Mouse (Mus musculus) neural tube, embryonic 15.5 days (tissue): ENCODE data around the gene Prpf38a. TPM values are rescaled to one million over a fixed set of nuclear protein-coding genes. Genes with fewer than 3 reads are reported as not detected.

Source experiments
- ATAC-seq: fragments of 200-750 bp; cut with Nextera tagmentation; 2 replicates; pipeline ENCODE4 v1.8.0; 2017; ENCODE audit warnings: mild to moderate bottlenecking, moderate TSS enrichment, moderate library complexity; ENCODE audit not compliant: low FRiP score
- H3K27ac ChIP-seq: fragments of 300-500 bp; sonication (generic); replicated peaks from 2 replicates; pipeline ENCODE4 v1.5.1; 2015; ENCODE audit warnings: mild to moderate bottlenecking, inconsistent platforms
- H3K27me3 ChIP-seq: fragments of 300-500 bp; sonication (generic); replicated peaks from 2 replicates; pipeline ENCODE4 v1.6.1; 2015; ENCODE audit warnings: inconsistent platforms
- H3K36me3 ChIP-seq: fragments of 300-500 bp; sonication (generic); 2 replicates; pipeline ENCODE4 v1.6.1; 2015; ENCODE audit warnings: inconsistent platforms
- H3K4me1 ChIP-seq: fragments of 300-500 bp; sonication (generic); 2 replicates; pipeline ENCODE4 v1.6.1; 2015; ENCODE audit warnings: inconsistent platforms
- H3K4me2 ChIP-seq: fragments of 300-500 bp; sonication (generic); 2 replicates; pipeline ENCODE4 v1.6.1; 2015; ENCODE audit warnings: inconsistent platforms, mild to moderate bottlenecking, moderate library complexity
- H3K4me3 ChIP-seq: fragments of 300-500 bp; sonication (generic); replicated peaks from 2 replicates; pipeline ENCODE4 v1.5.1; 2015; ENCODE audit warnings: mild to moderate bottlenecking, inconsistent platforms
- H3K9ac ChIP-seq: fragments of 300-500 bp; sonication (generic); replicated peaks from 2 replicates; pipeline ENCODE4 v1.6.1; 2015; ENCODE audit warnings: mild to moderate bottlenecking, inconsistent platforms
- H3K9me3 ChIP-seq: fragments of 300-500 bp; sonication (generic); replicated peaks from 2 replicates; pipeline ENCODE4 v1.6.1; 2016; ENCODE audit warnings: inconsistent platforms
- WGBS: fragments of 180-500 bp; shearing (Covaris S2); methylation state at CpG from one replicate; pipeline ENCODE4 v1.1.7; 2015; ENCODE audit warnings: mixed read lengths; 5-methylcytosine and 5-hydroxymethylcytosine counted together
- polyA plus RNA-seq: library from polyadenylated mRNA; unstranded; fragments of >200 nt; fragmentation: Nextera tagmentation; extraction: Ambion mirVana; gene quantifications from 2 replicates; pipeline ENCODE4 v1.2.1, GENCODE M21; 2015

Prpf38a gene
- polyA plus RNA-seq, result 73.2 and 77.2 TPM in 2 replicates

- Histone ChIP-seq H3K4me1 (peaks cover 22% of the 10 kb centered on the region), H3K9ac (peak within 1 kb of the TSS; percentile 73), H3K4me2 (peak within 1 kb of the TSS; percentile 99), H3K4me3 (peak within 1 kb of the TSS; percentile 89), H3K27ac (peak within 1 kb of the TSS; percentile 83), H3K27me3 (no peaks in the 10 kb centered on the region), H3K9me3 (no peaks in the 10 kb centered on the region), H3K36me3 (peaks cover 11% of the 10 kb centered on the region)
- ATAC-seq, result peak; percentile 99
- WGBS, result under 1% methylated on average over 64 of the region's 64 CpGs
Measured at GRCm38 (mm10) chr4:108578840-108579742, at the start of gene Prpf38a, which contains the start of gene Orc1. Gene Prpf38a, minus strand, starts transcription at chr4:108579336. Gene Orc1, plus strand, starts transcription at chr4:108579423.

GRCm38 (mm10) chr4:108627066-108627465 is 47.9 kb upstream of the Prpf38a start:
- Histone ChIP-seq H3K27ac (no peak overlapping the region), H3K4me3 (no peak overlapping the region), H3K4me1 (no peaks in the 10 kb centered on the region), H3K27me3 (no peaks in the 10 kb centered on the region), H3K4me2 (no peak overlapping the region), H3K9ac (no peak overlapping the region), H3K9me3 (no peaks in the 10 kb centered on the region), H3K36me3 (peaks cover 78% of the 10 kb centered on the region)
- ATAC-seq, result no peak
- 88% methylated on average over 5 of the region's 5 CpGs for WGBS

GRCm38 (mm10) chr4:108621504-108621903 is 42.4 kb upstream of the Prpf38a start:
- H3K27me3 ChIP-seq, result no peaks in the 10 kb centered on the region
- no peaks in the 10 kb centered on the region for H3K9me3 ChIP-seq
- no peak overlapping the region for H3K4me2 ChIP-seq
- no peak overlapping the region for H3K27ac ChIP-seq
- ATAC-seq, result no peak
- peaks cover 24% of the 10 kb centered on the region for H3K36me3 ChIP-seq
- H3K4me3 ChIP-seq, result no peak overlapping the region
- peaks cover 19% of the 10 kb centered on the region for H3K4me1 ChIP-seq
- 97% methylated on average over 6 of the region's 6 CpGs for WGBS
- no peak overlapping the region for H3K9ac ChIP-seq

GRCm38 (mm10) chr4:108620536-108620935 is 41.4 kb upstream of the Prpf38a start:
- peak; percentile 7 for ATAC-seq
- H3K9me3 ChIP-seq, result no peaks in the 10 kb centered on the region
- peak overlapping the region; percentile 78 for H3K4me3 ChIP-seq
- peaks cover 19% of the 10 kb centered on the region for H3K4me1 ChIP-seq
- peak overlapping the region; percentile 83 for H3K4me2 ChIP-seq
- H3K27me3 ChIP-seq, result no peaks in the 10 kb centered on the region
- H3K36me3 ChIP-seq, result peaks cover 14% of the 10 kb centered on the region
- peak overlapping the region; percentile 96 for H3K27ac ChIP-seq
- WGBS, result 13% methylated on average over 8 of the region's 8 CpGs
- H3K9ac ChIP-seq, result peak overlapping the region; percentile 96

- H3K36me3 ChIP-seq, result peaks cover 7% of the 10 kb centered on the region
- H3K27ac ChIP-seq, result peak within 1 kb of the TSS; percentile 96
- H3K4me1 ChIP-seq, result peaks cover 19% of the 10 kb centered on the region
- H3K9me3 ChIP-seq, result no peaks in the 10 kb centered on the region
- H3K27me3 ChIP-seq, result no peaks in the 10 kb centered on the region
- H3K4me3 ChIP-seq, result peak within 1 kb of the TSS; percentile 78
- peak within 1 kb of the TSS; percentile 96 for H3K9ac ChIP-seq
- WGBS, result under 1% methylated on average over 73 of the region's 86 CpGs
- H3K4me2 ChIP-seq, result peak within 1 kb of the TSS; percentile 83
- peak; percentile 95 for ATAC-seq
Measured at GRCm38 (mm10) chr4:108619587-108620341, 40.6 kb upstream of the Prpf38a start, which contains the start of gene Cc2d1b. Gene Cc2d1b, plus strand, starts transcription at chr4:108619940.

GRCm38 (mm10) chr4:108619165-108619564 is 40.0 kb upstream of the Prpf38a start:
- ATAC-seq, result peak; percentile 65
- Histone ChIP-seq H3K27ac (peak overlapping the region; percentile 96), H3K4me1 (peaks cover 19% of the 10 kb centered on the region), H3K27me3 (no peaks in the 10 kb centered on the region), H3K4me2 (peak overlapping the region; percentile 83), H3K4me3 (peak overlapping the region; percentile 78), H3K36me3 (peaks cover under 1% of the 10 kb centered on the region; the same call in 1 of the 2 replicates), H3K9me3 (no peaks in the 10 kb centered on the region), H3K9ac (peak overlapping the region; percentile 96)
- 2% methylated on average over 10 of the region's 10 CpGs for WGBS

GRCm38 (mm10) chr4:108618586-108618985 is 39.5 kb upstream of the Prpf38a start:
- Histone ChIP-seq H3K27ac (peak overlapping the region; percentile 96), H3K9me3 (no peaks in the 10 kb centered on the region), H3K4me3 (peak overlapping the region; percentile 78), H3K27me3 (no peaks in the 10 kb centered on the region), H3K36me3 (no peaks in the 10 kb centered on the region), H3K4me2 (peak overlapping the region; percentile 83), H3K4me1 (peaks cover 19% of the 10 kb centered on the region), H3K9ac (peak overlapping the region; percentile 96)
- ATAC-seq, result no peak
- WGBS, result 69% methylated on average over 4 of the region's 4 CpGs

GRCm38 (mm10) chr4:108610935-108611334 is 31.8 kb upstream of the Prpf38a start:
- Histone ChIP-seq H3K4me3 (no peak overlapping the region), H3K4me2 (no peak overlapping the region), H3K4me1 (no peaks in the 10 kb centered on the region), H3K36me3 (no peaks in the 10 kb centered on the region), H3K27ac (no peak overlapping the region), H3K9me3 (no peaks in the 10 kb centered on the region), H3K27me3 (no peaks in the 10 kb centered on the region), H3K9ac (no peak overlapping the region)
- 94% methylated on average over 5 of the region's 5 CpGs for WGBS
- no peak for ATAC-seq

GRCm38 (mm10) chr4:108608651-108609050 is 29.5 kb upstream of the Prpf38a start:
- no peaks in the 10 kb centered on the region for H3K9me3 ChIP-seq
- H3K9ac ChIP-seq, result no peak overlapping the region
- 95% methylated on average over 3 of the region's 3 CpGs for WGBS
- no peak overlapping the region for H3K4me3 ChIP-seq
- H3K4me2 ChIP-seq, result no peak overlapping the region
- 0 out of 2 replicates have a peak, but pooled peaks cover 4% of the 10 kb centered on the region for H3K36me3 ChIP-seq
- ATAC-seq, result no peak
- no peak overlapping the region for H3K27ac ChIP-seq
- H3K4me1 ChIP-seq, result no peaks in the 10 kb centered on the region
- no peaks in the 10 kb centered on the region for H3K27me3 ChIP-seq

GRCm38 (mm10) chr4:108601870-108602269 is 22.7 kb upstream of the Prpf38a start:
- WGBS, result 91% methylated on average over 7 of the region's 7 CpGs
- Histone ChIP-seq H3K9me3 (no peaks in the 10 kb centered on the region), H3K36me3 (peaks cover 10% of the 10 kb centered on the region; the same call in 1 of the 2 replicates), H3K27me3 (no peaks in the 10 kb centered on the region), H3K27ac (no peak overlapping the region), H3K4me1 (no peaks in the 10 kb centered on the region), H3K4me3 (no peak overlapping the region), H3K9ac (no peak overlapping the region), H3K4me2 (no peak overlapping the region)
- ATAC-seq, result no peak

GRCm38 (mm10) chr4:108598306-108598705 is 19.2 kb upstream of the Prpf38a start:
- WGBS, result 90% methylated on average over 4 of the region's 4 CpGs
- Histone ChIP-seq H3K4me2 (no peak overlapping the region), H3K27me3 (no peaks in the 10 kb centered on the region), H3K9ac (no peak overlapping the region), H3K4me1 (no peaks in the 10 kb centered on the region), H3K9me3 (no peaks in the 10 kb centered on the region), H3K27ac (no peak overlapping the region), H3K36me3 (peaks cover 4% of the 10 kb centered on the region; the same call in 1 of the 2 replicates), H3K4me3 (no peak overlapping the region)
- no peak for ATAC-seq
